Mouse (Mus musculus) cerebellum, adult 18-20 months (tissue): ENCODE measurements at regions not wholly inside any gene's neighbourhood (a gene's known extent, or its start where the extent isn't known, plus 50 kb on each side); places are given as distances from the start of the nearest gene placed in this dataset.

Experiments used
- DNase-seq, 2 experiments: peaks; one replicate each; pipeline ENCODE4 v3.0.0; 2021

GRCm38 (mm10) chr12:26532076-26532475 is 63.1 kb downstream of the Cmpk2 start:
- no peak for DNase-seq
